Mouse (Mus musculus): ENCODE measurements at regions not wholly inside any gene's neighbourhood (a gene's known extent, or its start where the extent isn't known, plus 50 kb on each side); places are given as distances from the start of the nearest gene placed in this dataset.
"Not testable (repeated sequence)": the region's sequence is repeated elsewhere in the genome, so short reads cannot be mapped to it uniquely, and the experiment has no call there.

GRCm38 (mm10) chr8:4934551-4934950 is 155.2 kb upstream of the Shcbp1 start:
- H3K27ac ChIP-seq = no peak overlapping the region
- no peak overlapping the region for H3K9ac ChIP-seq (replicated peaks)
- no peak overlapping the region for H3K4me2 ChIP-seq (replicated peaks)
- no peaks in the 10 kb centered on the region for H3K4me1 ChIP-seq (replicated peaks)
- no peak overlapping the region for H3K4me3 ChIP-seq (replicated peaks)
- H3K36me3 ChIP-seq = no peaks in the 10 kb centered on the region
- ATAC-seq = no peak
- no peaks in the 10 kb centered on the region for H3K9me3 ChIP-seq
- H3K27me3 ChIP-seq = no peaks in the 10 kb centered on the region

- ATAC-seq = no peak
- no peaks in the 10 kb centered on the region for H3K4me1 ChIP-seq (replicated peaks)
- WGBS = 29% methylated on average over 2 of the region's 2 CpGs
Measured at GRCm38 (mm10) chr8:4934035-4934434, 154.7 kb upstream of the Shcbp1 start.

DNA sequence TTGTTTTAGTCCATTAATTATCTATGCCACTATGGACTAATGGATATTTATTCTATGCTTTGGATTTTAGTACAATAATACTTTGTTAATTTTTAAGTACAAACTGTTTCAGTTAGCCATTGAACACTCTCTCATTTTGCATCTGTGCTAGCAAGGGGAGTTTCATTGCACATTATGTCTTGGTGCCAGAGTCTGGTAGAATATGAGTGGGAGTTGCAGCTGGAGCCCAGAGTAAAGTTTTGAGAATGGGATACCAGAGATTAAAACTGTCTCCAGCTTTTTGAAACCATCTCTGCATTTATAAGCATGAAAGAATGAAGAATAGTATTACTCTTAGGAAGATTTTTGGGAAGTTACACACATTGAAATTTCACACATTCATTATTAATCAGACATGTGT is 137.1 kb upstream of the Shcbp1 start:
- H3K4me3 ChIP-seq (replicated peaks) = no peak overlapping the region
- H3K4me1 ChIP-seq (replicated peaks) = no peaks in the 10 kb centered on the region
- H3K9ac ChIP-seq (replicated peaks) = no peak overlapping the region
- no peaks in the 10 kb centered on the region for H3K36me3 ChIP-seq
- no peak overlapping the region for H3K4me2 ChIP-seq (replicated peaks)
- no peak for ATAC-seq
- no peak overlapping the region for H3K27ac ChIP-seq
- no peaks in the 10 kb centered on the region for H3K27me3 ChIP-seq
- no peaks in the 10 kb centered on the region for H3K9me3 ChIP-seq

More at GRCm38 (mm10) chr8:4934035-4934434, 154.7 kb upstream of the Shcbp1 start:
- Histone ChIP-seq H3K36me3 (no peaks in the 10 kb centered on the region), H3K27me3 (no peaks in the 10 kb centered on the region), H3K4me2 (replicated peaks) (no peak overlapping the region), H3K27ac (no peak overlapping the region), H3K9me3 (no peaks in the 10 kb centered on the region), H3K9ac (replicated peaks) (no peak overlapping the region), H3K4me3 (replicated peaks) (no peak overlapping the region)

- Histone ChIP-seq H3K27me3 (no peaks in the 10 kb centered on the region), H3K9ac (replicated peaks) (no peak overlapping the region), H3K9me3 (no peaks in the 10 kb centered on the region), H3K4me2 (replicated peaks) (no peak overlapping the region), H3K4me1 (replicated peaks) (no peaks in the 10 kb centered on the region), H3K36me3 (no peaks in the 10 kb centered on the region), H3K4me3 (replicated peaks) (no peak overlapping the region), H3K27ac (no peak overlapping the region)
- no peak for ATAC-seq
- 83% methylated on average over 2 of the region's 2 CpGs for WGBS
Measured at GRCm38 (mm10) chr8:4895046-4895445, 115.7 kb upstream of the Shcbp1 start.

GRCm38 (mm10) chr8:4868761-4869160 is 89.4 kb upstream of the Shcbp1 start:
- WGBS = 70% methylated on average over 7 of the region's 7 CpGs
- H3K36me3 ChIP-seq; H3K9ac ChIP-seq (replicated peaks); H3K9me3 ChIP-seq; H3K4me2 ChIP-seq (replicated peaks); H3K4me3 ChIP-seq (replicated peaks); H3K27me3 ChIP-seq; H3K4me1 ChIP-seq (replicated peaks); H3K27ac ChIP-seq: not testable (repeated sequence)
- ATAC-seq = peak; percentile 92

- H3K36me3 ChIP-seq = no peaks in the 10 kb centered on the region
- WGBS = 89% methylated on average over 3 of the region's 3 CpGs
- H3K4me2 ChIP-seq (replicated peaks) = no peak overlapping the region
- no peaks in the 10 kb centered on the region for H3K27me3 ChIP-seq
- H3K9me3 ChIP-seq = no peaks in the 10 kb centered on the region
- H3K4me3 ChIP-seq (replicated peaks) = no peak overlapping the region
- no peak overlapping the region for H3K27ac ChIP-seq
- H3K4me1 ChIP-seq (replicated peaks) = no peaks in the 10 kb centered on the region
- no peak for ATAC-seq
- no peak overlapping the region for H3K9ac ChIP-seq (replicated peaks)
Measured at GRCm38 (mm10) chr8:4839087-4839486, 59.7 kb upstream of the Shcbp1 start.

DNA sequence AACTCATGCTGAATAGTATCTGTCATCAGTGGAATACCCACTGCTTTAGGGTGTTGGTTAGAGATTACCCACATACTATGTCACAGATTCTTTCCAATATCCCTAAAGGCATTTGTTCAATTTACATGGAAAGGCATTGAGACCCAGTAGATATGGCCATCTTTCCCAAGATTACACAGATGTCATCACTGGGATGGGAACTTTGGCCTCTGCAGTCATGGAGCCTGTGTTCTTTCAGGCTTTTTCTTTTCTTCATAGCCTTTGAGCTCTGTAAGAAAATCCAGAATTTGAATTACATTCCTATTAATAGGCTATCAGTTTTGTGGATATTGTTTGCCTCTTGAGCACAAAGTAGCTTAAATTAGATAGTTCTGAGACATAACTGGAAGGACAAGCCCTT is 59.2 kb upstream of the Shcbp1 start:
- H3K4me2 ChIP-seq (replicated peaks) = no peak overlapping the region
- no peaks in the 10 kb centered on the region for H3K36me3 ChIP-seq
- no peaks in the 10 kb centered on the region for H3K9me3 ChIP-seq
- no peak overlapping the region for H3K4me3 ChIP-seq (replicated peaks)
- H3K27ac ChIP-seq = no peak overlapping the region
- no peaks in the 10 kb centered on the region for H3K27me3 ChIP-seq
- no peaks in the 10 kb centered on the region for H3K4me1 ChIP-seq (replicated peaks)
- no peak for ATAC-seq
- no peak overlapping the region for H3K9ac ChIP-seq (replicated peaks)

DNA sequence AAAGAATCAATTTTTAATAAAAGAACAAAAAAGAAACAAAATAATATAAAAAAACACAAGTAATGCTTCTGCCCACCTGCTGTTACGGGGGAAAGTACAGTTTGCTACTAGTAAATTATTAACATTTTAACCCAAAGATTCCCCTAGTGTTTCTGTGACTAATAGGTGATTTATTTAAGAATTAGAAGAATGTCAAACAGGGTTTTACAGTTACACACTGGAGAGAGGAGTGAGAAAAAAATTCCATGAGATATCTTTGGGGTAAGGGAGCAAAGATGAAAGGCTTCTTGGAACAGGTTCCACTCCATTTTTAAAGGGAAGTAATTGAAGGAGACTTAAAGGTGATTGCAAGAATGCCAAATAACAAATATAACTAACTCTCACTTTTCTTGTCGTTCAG is 58.4 kb upstream of the Shcbp1 start:
- 80% methylated on average over 2 of the region's 2 CpGs for WGBS

DNA sequence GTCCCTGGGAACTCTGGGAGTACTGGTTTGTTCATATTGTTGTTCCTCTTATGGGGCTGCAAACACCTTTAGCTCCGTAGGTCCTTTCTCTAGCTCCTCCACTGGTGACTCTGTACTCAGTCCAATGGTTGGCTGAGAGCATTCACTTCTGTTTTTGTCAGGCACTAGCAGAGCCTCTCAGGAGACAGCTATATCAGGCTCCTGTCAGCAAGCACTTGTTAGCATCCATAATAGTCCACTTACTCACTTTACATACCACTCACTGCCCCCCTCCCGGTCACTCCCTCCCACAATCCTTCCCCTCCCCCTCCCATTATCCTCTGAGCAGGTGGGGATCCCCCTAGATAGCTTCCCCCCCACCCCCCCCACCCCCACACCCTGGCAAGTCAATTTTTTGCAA is 57.3 kb upstream of the Shcbp1 start:
- H3K4me2 ChIP-seq (replicated peaks) = no peak overlapping the region
- WGBS = 88% methylated on average over 2 of the region's 2 CpGs
- H3K4me1 ChIP-seq (replicated peaks) = no peaks in the 10 kb centered on the region
- H3K9me3 ChIP-seq = no peaks in the 10 kb centered on the region
- H3K4me3 ChIP-seq (replicated peaks) = no peak overlapping the region
- ATAC-seq = no peak
- H3K9ac ChIP-seq (replicated peaks) = no peak overlapping the region
- H3K27ac ChIP-seq = no peak overlapping the region
- H3K27me3 ChIP-seq = no peaks in the 10 kb centered on the region
- H3K36me3 ChIP-seq = no peaks in the 10 kb centered on the region

More for the DNA sequence above, 58.4 kb upstream of the Shcbp1 start:
- Histone ChIP-seq H3K36me3 (no peaks in the 10 kb centered on the region), H3K4me1 (replicated peaks) (no peaks in the 10 kb centered on the region), H3K4me3 (replicated peaks) (no peak overlapping the region), H3K27me3 (no peaks in the 10 kb centered on the region), H3K9me3 (no peaks in the 10 kb centered on the region), H3K4me2 (replicated peaks) (no peak overlapping the region), H3K27ac (no peak overlapping the region), H3K9ac (replicated peaks) (no peak overlapping the region)
- ATAC-seq = no peak
